Mouse (Mus musculus) frontal cortex, adult 2 months (tissue): Measurements from ENCODE around the gene Adad1. TPM values are rescaled to one million over a fixed set of nuclear protein-coding genes. Genes with fewer than 3 reads are reported as not detected.

ENCODE experiments used
- DNase-seq, 2 experiments: peaks; one replicate each; pipeline ENCODE4 v3.0.0; 2022; ENCODE audit warnings: low spot score in 1 of 2; ENCODE audit errors: extremely low spot score in 1 of 2
- polyA plus RNA-seq: library from polyadenylated mRNA; depleted of rRNA; stranded (reverse); fragments of >200 nt; gene quantifications from 2 replicates; pipeline ENCODE4 v1.2.3, GENCODE M21; 2012; rRNA removed

Gene Adad1
- polyA plus RNA-seq: not detected in 2 replicates

DNA sequence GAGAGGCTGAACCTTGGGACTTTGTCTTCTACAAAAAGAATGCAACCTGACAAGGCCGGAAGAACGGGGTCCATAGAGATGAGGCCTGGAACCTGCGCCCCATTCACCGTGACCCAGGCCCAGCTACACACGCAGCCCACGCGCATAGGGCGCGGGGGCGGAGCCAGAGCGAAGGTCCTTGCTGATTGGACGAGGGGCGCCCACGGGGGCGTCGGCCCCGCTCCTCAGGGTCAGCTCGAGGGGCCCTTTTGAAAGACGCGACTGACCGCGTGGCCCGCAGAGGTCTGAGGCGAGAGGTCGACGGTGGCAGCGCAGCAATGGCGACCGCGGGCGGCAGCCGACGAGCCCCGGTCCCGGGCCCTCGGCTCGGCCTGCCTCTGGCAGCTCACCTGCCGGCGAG lies at the start of gene Adad1:
Gene Adad1, plus strand, starts transcription at position 122 of the 400 bp plus-strand sequence.
- DNase-seq: no peak

DNA sequence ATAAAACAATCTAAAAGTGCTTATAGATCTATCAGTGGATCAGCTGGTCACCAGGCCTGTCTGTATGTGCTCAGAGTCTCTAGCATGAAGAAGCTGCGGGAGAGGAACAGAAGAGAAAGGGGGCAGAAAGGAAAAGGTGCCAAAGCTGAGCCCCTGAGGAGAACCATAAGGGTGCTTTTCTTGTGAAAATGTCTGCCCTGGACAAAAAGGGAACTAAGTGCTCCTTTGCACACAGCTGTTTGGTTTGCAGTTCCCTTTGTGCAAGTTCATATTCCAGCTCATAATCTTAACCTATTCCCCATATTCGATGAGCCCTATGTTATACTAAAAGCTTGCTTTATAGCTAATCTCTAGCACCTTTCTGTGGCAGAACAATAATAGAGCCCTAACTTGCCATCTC lies 25.3 kb upstream of the Adad1 start:
- no peak for DNase-seq

DNA sequence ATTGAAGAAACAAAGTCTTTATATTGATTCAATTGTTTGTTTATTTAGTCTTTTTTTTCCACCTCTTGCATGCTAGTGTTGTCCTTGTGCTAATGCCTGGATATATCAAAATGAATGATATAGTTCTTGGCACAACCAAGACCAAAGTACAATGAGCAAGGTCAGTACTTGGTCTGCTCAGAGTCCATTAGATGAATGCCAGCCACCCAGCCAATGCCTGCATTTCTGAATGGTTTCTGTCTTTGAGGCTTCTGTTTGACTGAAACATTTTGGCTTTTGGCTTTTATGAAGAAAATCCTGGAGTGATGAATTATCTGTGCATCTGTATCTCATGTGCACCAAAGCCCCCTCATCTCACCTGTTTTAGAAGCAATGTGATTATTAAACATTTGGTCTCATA lies 23.5 kb upstream of the Adad1 start:
- DNase-seq: no peak

DNA sequence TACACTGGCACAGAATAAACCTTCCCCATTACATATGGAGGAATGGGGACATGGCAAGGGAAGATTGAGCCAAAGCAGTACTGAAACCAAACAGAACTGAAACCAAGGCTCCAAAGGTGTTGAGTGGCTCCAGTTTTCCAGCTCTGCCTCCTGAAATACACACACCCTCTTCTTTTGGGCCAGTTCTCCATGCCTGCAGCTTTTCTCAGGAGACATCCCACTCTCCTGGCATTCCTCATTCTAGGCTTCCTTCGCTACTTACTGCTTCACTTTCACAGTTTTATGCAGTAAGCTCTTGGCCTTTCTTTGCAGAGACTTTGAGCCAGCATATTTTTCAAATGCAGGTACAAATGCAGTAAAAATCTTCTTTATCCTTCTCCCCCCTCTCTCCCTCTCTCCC lies 11.8 kb upstream of the Adad1 start:
- peak in 1 of 2 experiments; percentile 41 for DNase-seq

DNA sequence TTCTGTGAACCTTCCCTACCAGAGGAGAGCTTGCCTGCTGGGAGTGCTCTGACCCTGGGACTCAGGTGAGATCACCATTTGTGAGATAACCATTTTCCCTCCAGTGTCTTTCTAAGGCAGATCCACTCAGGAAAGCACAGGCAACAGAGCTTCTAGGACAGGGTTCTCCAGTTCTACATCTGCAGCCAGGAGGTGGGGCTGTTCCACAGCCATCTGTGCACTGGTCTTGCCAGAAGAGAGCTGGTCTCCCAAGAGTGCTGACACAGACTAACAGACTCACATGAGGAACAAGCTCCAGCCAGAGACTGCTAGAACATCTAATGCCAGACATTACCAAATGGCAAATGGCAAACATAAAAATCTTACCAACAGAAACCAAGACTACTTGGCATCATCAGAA lies 9.9 kb downstream of the Adad1 start:
- DNase-seq: peak in 1 of 2 experiments; percentile 28

DNA sequence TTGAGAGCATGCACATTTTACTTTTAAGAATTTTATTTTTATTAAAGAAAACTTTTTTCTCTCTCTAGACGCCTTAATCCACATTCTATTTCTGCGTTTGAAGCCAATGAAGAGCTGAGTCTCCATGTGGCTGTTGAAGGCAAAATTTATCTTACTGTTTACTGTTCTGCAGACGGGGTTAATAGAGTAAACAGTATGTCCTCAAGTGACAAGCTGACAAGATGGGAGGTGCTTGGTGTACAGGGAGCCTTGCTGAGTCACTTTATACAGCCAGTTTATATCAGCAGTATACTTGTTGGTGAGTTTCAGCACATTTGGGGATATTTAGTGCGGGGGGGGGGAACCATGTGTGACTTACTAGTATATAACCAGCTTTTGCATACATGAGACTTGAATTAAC lies 21.5 kb downstream of the Adad1 start:
- DNase-seq: no peak

DNA sequence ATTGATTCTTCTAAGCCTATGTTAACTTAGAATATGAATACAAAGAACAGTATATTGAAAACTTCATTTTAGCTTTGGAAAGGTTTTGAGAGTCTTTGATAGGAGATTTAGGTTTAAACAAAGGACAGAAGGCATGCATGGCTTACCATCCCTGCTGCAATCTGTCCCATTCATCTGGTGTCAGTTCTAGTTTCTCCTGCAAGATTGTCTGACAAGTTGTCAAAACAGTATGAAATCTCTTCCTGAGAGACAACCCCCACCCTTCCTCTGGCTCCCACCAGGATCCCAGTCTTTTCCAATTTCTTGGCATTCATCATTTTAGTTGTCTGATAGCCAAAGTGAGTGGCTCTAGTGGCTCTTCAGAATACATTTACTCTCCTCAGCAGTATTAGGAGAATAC lies 27.4 kb downstream of the Adad1 start:
- DNase-seq: no peak

DNA sequence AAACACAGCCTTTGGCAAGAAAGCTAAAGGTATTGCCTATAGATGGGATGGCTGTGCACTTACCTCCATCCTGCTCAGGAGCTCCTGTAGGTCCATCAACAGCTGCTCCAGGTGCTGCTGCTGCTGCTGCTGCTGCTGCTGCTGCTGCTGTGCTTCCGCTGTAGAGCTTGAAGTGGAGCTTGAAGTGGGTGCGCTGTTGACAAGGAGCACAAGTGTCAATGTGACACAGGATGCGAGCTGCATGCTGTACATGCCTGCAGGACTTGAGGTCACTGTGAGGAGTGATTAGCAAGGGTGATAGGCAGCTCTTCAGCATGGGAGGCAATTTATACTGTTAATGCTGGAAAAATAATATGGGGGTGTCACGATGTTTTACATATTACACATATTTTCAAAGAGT lies 62.3 kb downstream of the Adad1 start, which contains the start of gene Il2:
Gene Il2, minus strand, starts transcription at position 305 of the 400 bp plus-strand sequence.
- DNase-seq: no peak

DNA sequence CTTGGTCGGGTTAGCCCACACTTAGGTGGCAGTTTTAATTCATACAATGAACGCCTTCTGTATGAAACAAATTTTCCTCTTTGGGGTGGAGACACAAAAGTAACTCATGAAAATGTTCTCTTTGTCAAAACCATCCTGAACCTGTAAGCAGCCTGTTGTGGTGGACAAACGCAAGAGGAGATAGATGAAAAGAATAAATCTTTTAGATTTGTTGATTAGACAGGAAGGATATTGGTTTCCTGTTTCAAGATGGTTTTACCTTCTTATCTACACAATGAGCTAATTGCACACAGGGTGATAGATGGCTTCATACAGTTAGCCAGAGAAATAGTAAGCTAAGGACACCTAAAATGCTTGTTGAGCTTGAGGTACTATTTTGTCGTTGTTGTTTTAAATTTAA lies 62.8 kb downstream of the Adad1 start:
- DNase-seq: no peak

DNA sequence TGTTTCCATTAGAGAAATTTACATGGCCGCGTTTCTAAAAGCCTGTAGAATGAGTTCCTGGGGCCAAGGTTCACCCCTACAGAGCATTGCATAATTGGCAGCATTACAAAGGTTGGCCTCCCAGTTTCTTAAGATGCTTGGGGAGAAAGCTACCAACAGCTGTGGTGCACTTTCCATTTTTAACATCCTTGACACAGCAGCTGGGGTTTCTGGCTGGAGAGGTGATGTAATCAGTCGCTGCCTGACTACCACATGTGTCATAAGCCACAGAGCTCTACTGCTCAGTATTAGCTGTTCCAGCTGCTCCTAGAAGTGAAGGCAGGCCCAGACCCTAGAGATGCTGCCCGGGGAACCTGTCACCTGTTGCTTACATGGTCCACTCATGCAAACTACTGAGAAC lies 64.9 kb downstream of the Adad1 start:
- no peak for DNase-seq

DNA sequence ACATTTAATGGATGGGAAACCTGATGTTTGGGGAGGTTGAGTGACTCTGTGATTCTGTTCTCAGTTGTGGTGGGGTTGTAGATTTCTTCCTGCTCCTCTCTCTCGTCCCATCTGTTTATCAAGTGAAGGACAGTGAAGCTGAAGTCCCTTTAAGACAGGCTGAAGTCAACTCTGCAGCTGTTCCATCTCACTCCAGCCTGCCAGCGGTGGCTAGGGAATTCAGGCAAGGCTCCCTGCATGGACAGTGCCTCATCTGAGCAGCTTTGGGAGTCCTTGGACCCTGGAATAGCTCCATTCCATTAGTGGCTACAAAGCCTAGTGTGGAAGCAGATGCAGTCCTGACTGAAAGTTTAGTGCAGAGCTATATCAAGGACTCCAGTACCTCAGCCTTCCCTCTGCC lies 65.7 kb downstream of the Adad1 start:
- no peak for DNase-seq

DNA sequence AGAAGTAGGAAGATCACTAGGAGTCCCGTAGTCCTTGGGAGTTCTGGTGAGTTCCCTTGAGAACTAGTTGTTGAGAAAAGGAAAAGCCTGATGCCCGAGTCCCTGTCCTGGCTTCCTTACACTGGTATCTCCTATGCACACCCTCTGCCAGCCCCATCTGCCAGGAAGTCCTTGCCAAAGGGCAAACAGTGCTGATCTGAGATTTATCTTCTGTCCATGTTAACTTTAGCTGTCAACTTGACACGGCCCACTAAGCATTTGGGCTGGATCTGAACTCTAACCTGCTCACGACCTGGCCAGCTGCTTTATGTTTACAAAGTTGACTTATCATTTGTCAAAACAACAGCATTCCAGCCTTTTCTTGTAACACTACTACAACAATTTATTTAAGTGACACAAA lies 73.9 kb downstream of the Adad1 start:
- DNase-seq: no peak

DNA sequence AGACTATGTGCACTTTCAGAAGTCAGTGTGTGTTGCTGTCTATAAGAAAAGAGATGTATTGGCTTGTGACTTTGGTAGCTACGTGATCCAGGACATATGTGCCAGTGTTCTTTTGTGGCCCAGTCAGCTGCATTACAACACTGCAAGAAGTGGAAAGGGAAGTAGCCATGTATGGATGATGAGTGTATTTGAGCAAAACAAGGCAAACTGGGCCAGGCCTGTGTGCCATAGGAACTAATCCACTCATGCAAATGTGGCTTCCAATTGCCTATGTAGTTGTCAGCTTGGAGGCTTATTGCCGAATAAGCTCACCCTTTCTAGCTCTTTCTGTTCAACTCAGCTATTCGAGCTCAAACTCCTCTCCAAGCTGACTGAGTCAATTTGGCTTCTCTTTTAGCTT lies 75.9 kb downstream of the Adad1 start:
- no peak for DNase-seq

DNA sequence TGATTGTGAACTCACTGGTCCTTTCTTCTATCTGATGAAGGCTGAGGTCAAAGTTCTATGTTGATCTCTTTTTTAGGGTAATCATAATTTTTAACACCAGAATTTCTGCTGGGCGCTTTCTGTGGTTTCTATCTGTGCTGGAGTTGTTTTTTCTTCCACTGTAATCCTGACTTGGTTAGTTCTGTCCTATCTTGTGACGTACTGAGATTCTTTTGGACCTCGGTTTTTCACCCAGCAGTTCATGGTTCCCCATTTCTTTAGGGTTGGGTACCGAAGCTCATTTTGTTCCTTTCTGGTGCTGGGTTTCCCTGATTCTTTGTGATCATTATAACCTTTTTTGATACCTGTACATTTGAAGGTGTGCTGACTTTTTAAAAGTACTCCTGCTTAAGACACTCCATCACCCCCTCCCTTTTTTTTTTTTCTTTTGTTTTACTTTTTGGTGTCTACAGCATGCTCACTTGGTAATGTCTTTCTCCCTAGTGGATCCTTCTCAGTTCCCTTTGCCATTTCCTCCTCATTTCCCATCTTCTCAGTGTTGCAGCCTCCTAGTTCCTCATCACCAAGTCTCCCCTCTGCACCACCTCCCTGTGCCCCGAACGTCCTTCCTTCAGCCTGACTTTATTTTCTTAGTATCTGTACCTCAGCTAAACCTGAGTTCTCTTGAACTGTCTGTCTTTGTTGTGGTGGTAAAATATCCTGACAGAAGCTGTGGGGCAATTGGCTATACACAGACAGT lies 77.0 kb downstream of the Adad1 start:
- DNase-seq: no peak

DNA sequence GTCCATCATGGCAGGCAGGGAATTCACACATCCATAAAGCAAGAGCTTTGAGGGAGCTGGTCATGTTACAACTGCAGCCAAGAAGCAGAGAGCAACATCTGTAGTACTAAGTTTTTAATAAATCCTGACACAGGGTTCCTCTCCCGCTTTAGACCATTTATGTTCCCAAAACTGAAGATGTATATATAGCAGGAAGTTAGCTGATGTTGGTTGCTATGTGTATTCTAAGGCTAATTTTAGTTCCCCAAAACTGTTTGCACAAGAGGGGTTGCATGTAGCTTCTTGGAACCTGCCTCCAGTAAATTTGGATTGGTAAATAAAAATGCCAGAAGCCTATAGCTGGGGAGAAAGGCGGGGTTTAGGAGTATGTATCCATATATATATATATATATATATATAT lies 78.5 kb downstream of the Adad1 start:
- DNase-seq: no peak

DNA sequence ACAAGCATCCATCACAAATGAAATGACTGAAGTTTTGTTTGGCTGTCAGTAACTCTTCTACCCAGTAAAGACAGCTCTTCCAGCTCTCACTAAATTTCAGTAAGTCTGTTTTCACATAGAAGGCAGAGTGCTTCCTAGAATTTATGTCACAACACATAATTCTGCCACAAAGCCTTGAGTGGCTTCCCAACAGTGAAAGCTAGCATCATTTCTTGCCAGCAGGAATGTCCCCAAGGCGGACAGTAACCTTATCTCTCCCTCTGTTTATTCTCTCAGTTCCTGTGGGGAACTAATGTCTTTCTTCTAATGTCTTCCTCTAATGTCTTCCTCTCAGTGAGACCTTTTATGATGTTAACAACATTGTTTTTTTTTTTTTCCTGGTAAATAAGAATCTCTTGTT lies 81.7 kb downstream of the Adad1 start:
- DNase-seq: no peak

DNA sequence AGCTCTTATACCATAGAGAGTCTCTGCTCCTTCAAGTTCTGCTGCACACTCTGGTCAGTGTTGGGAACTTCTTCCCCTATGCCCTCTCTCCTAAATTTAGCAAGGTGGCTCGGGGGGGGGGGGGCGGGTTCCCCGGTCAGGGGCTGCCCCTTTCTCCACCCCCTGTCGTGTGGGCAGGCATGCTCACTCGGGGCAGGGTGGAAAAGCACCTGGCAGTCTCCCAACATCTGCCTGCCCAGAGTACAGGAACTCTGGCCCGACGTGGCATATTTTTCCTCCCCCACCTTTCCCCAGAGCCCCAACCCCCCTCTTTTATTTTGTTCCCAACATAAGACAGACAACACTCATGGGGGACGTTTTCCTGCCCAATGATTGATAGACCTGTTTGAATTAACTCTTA lies 83.1 kb downstream of the Adad1 start:
- DNase-seq: no peak

DNA sequence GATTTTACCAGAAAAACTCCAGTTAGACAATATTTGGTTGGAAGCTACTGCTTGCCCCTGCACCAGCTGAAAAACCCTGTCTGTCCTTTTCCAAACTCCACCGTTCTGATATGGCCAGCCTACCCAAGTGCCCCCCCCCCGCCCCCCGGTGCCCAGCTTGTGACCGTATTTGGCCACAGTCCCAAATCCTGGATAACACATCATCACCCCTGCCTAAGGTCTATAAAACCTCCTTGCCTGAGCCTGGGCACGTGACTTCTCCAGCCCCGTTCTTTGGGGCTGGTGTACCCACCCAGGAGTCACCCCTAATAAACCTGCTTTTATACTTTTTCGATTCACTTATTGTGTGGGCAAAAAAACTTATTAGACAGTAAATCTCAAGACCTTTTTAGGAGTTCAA lies 83.5 kb downstream of the Adad1 start:
- no peak for DNase-seq

DNA sequence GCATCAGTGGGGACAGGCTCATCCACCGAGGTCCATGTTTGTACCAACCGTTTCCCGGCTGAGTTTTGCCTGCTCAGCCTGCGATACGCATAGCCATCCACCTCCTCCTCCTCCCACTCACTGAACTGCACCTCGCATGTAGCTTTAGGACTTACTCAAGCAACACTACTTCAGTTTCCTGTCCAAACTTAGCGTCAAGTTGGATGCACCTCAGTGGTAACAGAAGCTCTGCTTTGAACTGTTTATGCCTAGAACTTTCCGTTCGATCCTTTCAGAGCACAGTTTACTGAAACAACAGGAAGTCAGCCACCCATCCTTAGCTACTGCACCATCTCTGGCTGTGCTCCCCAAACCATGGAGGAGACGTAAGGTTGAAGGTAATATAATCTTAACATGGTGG lies 88.9 kb downstream of the Adad1 start:
- peak in 1 of 2 experiments; percentile 2 for DNase-seq

DNA sequence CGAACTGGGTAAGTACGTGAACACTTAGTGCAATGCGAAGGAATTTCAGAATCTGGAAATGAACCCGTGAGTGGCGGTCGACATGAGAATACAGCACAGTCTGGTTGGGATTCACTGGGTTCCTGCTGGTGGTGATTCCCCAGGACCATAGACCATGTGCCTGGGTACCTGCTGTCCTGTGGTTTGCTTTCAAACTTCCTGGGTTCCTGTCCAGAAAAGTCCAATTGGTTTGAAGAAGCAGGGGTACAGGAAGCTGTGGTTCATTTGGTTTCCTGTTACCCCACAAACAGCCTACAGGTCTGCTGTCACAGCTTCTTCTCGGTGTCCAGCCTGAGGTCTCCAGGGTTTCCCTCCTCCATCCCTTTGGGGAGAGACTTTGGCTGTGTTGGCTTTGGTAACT lies 89.7 kb downstream of the Adad1 start:
- DNase-seq: no peak

DNA sequence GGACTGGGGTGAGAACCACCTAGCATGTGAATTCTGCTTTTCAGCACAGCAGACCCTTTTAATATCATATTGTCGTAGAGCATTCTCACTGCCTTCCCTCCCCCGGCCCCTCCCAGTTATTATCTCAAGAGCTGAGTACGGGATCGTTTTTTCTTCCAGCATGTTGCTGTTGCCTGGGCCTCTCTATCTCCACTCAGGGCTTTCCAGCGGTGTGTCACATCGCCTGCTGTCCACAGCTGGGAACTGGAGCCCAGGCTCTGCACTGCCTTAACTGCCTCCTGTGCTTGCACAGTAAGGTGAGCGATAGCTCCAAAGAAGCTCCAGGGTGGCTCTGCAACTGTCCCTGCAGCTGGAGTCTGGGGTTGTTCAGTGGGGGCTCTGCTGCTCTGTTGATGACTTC lies 91.1 kb downstream of the Adad1 start:
- DNase-seq: no peak

DNA sequence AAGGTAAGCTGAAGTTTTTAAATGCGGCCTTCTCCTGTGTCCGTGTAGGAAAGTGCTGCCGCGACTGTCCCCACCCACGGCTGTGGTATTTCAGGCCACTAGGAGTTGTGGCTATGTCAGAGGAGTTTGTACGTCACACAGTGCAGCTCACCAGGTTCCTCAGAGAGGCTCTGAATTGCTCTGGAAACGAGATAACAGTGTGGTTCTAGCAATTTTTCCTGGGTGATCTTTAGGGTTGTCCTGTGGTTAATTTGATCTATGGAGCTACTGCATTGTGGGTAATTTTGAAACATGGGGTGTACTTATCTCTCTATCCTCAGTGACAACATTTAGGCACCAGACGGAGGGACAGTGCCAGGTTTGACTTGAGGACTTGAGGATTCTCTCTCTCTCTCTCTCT lies 93.8 kb downstream of the Adad1 start:
- DNase-seq: no peak

DNA sequence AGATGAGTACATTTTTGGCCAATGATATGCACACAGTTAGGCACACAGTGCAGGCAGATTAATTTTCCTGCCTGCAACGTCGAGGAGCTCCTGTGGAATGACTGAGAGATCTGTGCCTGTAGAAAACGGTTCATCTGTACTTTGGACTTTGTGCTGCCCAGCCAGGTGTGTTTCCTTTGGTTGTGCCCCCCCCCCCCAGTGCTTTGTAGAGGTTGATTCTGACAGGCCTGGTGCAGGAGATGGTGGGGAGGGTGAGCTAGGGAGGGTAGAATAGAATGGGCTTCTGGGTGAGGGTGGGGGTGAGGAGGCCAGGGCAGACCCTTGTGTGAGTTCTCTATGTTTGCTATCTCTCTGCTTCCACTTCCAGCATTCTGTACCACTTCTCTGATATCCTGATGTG lies 94.9 kb downstream of the Adad1 start:
- no peak for DNase-seq
